Mouse (Mus musculus): ENCODE measurements at regions not wholly inside any gene's neighbourhood (a gene's known extent, or its start where the extent isn't known, plus 50 kb on each side); places are given as distances from the start of the nearest gene placed in this dataset.

DNA sequence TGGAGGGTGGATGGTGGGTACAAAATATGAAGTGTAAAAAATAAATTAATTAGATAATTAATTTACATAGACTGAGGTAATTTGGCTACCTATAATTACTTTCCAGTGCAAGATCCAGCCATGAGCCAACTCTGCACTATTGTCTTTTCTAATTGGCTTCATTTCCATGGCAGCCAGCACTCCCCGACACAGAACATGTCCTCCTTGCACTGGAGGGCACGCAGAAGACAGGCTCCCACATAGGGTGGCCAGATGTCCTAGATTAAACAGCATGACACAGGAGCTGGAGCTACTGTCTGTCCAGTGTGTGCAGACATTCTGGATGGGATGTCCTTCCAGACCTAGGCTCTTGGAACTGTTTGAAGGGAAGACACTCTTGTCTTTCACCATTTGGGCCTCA lies 278.0 kb downstream of the Inhba start:
- DNase-seq (ENCODE audit: low spot score) (no peak), ATAC-seq (replicated peaks; ENCODE audit: low FRiP score) (no peak)
- H3K27ac ChIP-seq (ENCODE audit: low read depth, low read length): no peak overlapping the region
- H3K4me3 ChIP-seq (ENCODE audit: low read depth, low read length): no peak overlapping the region
- H3K27me3 ChIP-seq (replicated peaks; ENCODE audit: control insufficient read depth, insufficient read depth, low read length): no peaks in the 10 kb centered on the region
- WGBS: 77% methylated on average over 2 of the region's 2 CpGs
- H3K36me3 ChIP-seq (ENCODE audit: control insufficient read depth, insufficient read depth, low read length): no peaks in the 10 kb centered on the region
- H3K4me1 ChIP-seq (replicated peaks; ENCODE audit: control insufficient read depth, insufficient read depth, low read length): no peaks in the 10 kb centered on the region
- H3K9me3 ChIP-seq (ENCODE audit: control insufficient read depth, low read length): no peaks in the 10 kb centered on the region
- H3K9ac ChIP-seq (ENCODE audit: low read depth, low read length): no peak overlapping the region
- H3K4me2 ChIP-seq: no peak overlapping the region

DNA sequence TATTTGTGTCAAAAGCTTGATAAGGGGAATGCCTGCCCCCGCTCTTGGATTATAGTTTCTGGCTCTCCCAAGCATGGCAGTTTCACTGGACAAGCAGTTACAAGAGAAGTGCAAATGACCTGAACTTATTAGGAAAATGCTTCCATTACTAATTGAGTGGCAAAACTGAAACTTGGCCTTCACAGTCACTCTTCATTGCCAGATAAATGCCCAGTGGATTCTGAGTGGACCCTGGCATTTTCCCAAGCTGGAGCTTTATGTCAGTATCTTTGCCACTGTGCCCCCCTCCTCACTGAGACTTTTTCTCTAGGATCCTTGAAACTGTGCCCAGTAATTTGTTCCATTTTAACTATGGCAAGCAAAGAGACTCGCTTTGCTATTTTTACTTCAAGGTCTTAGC lies 279.1 kb downstream of the Inhba start:
- Histone ChIP-seq H3K4me1 (replicated peaks; ENCODE audit: control insufficient read depth, insufficient read depth, low read length) (no peaks in the 10 kb centered on the region), H3K36me3 (ENCODE audit: control insufficient read depth, insufficient read depth, low read length) (no peaks in the 10 kb centered on the region), H3K27me3 (replicated peaks; ENCODE audit: control insufficient read depth, insufficient read depth, low read length) (no peaks in the 10 kb centered on the region), H3K4me2 (no peak overlapping the region), H3K4me3 (ENCODE audit: low read depth, low read length) (no peak overlapping the region), H3K27ac (ENCODE audit: low read depth, low read length) (no peak overlapping the region), H3K9ac (ENCODE audit: low read depth, low read length) (no peak overlapping the region), H3K9me3 (ENCODE audit: control insufficient read depth, low read length) (no peaks in the 10 kb centered on the region)
- no peak for ATAC-seq (replicated peaks; ENCODE audit: low FRiP score)
- no peak for DNase-seq (ENCODE audit: low spot score)
- WGBS: 73% methylated on average over 2 of the region's 2 CpGs

DNA sequence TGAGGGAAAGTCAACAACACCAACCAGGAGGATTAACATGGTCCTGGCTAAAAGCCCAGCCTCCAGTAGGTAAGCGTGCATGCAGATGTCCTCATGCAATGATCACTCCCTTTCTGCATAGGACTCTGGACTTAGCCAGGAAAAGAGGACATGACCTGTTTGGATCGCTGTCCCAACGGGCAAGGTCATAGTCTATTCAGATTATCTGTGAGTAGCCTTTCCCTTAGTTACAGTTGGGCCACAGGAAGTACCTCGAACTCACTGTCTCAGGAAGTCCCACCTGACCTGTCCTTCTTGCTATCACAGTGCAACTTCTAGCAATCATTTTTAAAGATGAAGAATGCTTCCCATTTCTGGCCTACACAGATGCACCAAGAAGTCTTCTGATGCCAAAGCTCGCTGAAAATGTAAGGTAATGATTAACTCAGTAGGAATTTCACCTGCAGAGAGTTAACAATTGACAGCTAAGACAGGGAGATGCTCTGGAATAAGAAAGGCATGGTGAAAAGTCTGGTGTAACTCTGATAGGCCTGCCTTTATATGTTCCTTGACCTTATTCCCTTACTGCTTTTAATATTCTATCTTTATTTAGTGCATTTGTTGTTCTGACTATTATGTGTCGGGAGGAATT lies 280.1 kb downstream of the Inhba start:
- Histone ChIP-seq H3K27ac (ENCODE audit: low read depth, low read length) (no peak overlapping the region; the same call in 1 of the 2 replicates), H3K4me3 (ENCODE audit: low read depth, low read length) (no peak overlapping the region), H3K4me1 (replicated peaks; ENCODE audit: control insufficient read depth, insufficient read depth, low read length) (no peaks in the 10 kb centered on the region), H3K9ac (ENCODE audit: low read depth, low read length) (no peak overlapping the region), H3K4me2 (no peak overlapping the region), H3K27me3 (replicated peaks; ENCODE audit: control insufficient read depth, insufficient read depth, low read length) (no peaks in the 10 kb centered on the region), H3K9me3 (ENCODE audit: control insufficient read depth, low read length) (no peaks in the 10 kb centered on the region), H3K36me3 (ENCODE audit: control insufficient read depth, insufficient read depth, low read length) (no peaks in the 10 kb centered on the region)
- ATAC-seq (replicated peaks; ENCODE audit: low FRiP score) (peak; percentile 53), DNase-seq (ENCODE audit: low spot score) (no peak)
- 67% methylated on average over 6 of the region's 6 CpGs for WGBS

DNA sequence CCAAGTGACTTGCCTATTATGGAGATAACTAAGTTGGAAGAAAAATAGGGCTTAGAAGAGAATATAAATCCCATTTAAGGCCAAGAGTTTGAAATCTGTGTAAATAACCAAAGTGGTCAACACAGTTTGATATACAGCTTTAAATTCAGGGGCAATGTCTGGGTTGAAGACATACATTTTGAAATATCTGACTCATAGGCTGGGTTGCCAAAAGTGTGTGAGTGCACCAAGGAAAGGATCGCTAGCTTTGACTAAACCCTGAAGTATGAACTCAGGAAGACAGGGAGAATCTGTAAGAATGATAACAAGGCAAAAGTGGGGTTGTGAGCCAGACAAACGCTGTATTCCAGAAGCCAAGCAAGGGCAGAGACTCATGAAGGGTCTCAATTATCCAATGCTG lies 288.1 kb downstream of the Inhba start:
- no peak overlapping the region for H3K4me3 ChIP-seq (ENCODE audit: low read depth, low read length)
- H3K9me3 ChIP-seq (ENCODE audit: control insufficient read depth, low read length): no peaks in the 10 kb centered on the region
- WGBS: 55% methylated on average over 2 of the region's 2 CpGs
- no peak overlapping the region for H3K4me2 ChIP-seq
- no peak for ATAC-seq (replicated peaks; ENCODE audit: low FRiP score)
- no peak for DNase-seq (ENCODE audit: low spot score)
- no peaks in the 10 kb centered on the region for H3K36me3 ChIP-seq (ENCODE audit: control insufficient read depth, insufficient read depth, low read length)
- H3K27ac ChIP-seq (ENCODE audit: low read depth, low read length): no peak overlapping the region
- H3K27me3 ChIP-seq (replicated peaks; ENCODE audit: control insufficient read depth, insufficient read depth, low read length): no peaks in the 10 kb centered on the region
- no peaks in the 10 kb centered on the region for H3K4me1 ChIP-seq (replicated peaks; ENCODE audit: control insufficient read depth, insufficient read depth, low read length)
- no peak overlapping the region for H3K9ac ChIP-seq (ENCODE audit: low read depth, low read length)

DNA sequence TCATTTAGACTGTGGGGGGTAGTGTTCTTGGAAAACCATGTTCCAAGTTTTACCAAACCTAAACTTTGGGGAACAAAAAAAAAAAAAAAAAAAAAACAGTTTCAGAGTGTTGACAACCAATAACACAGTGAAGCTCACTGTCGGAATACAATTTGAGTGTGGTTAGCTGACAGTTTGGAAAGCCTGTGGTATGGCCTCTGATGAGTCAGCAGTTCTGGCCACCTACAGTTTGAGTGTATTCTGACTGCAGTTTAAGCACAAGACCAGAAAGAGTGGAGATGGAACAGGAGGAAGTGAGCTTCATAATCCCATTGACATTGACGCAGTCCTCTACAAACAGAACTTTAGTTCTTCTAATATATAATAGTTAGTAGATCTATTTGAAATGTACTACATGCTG lies 303.0 kb downstream of the Inhba start:
- Histone ChIP-seq H3K36me3 (ENCODE audit: control insufficient read depth, insufficient read depth, low read length) (no peaks in the 10 kb centered on the region), H3K4me3 (ENCODE audit: low read depth, low read length) (no peak overlapping the region), H3K27ac (ENCODE audit: low read depth, low read length) (no peak overlapping the region), H3K4me2 (no peak overlapping the region), H3K9ac (ENCODE audit: low read depth, low read length) (no peak overlapping the region), H3K4me1 (replicated peaks; ENCODE audit: control insufficient read depth, insufficient read depth, low read length) (no peaks in the 10 kb centered on the region), H3K27me3 (replicated peaks; ENCODE audit: control insufficient read depth, insufficient read depth, low read length) (no peaks in the 10 kb centered on the region), H3K9me3 (ENCODE audit: control insufficient read depth, low read length) (no peaks in the 10 kb centered on the region)
- DNase-seq (ENCODE audit: low spot score) (no peak), ATAC-seq (replicated peaks; ENCODE audit: low FRiP score) (no peak)
- WGBS: 60% methylated on average over 2 of the region's 2 CpGs

DNA sequence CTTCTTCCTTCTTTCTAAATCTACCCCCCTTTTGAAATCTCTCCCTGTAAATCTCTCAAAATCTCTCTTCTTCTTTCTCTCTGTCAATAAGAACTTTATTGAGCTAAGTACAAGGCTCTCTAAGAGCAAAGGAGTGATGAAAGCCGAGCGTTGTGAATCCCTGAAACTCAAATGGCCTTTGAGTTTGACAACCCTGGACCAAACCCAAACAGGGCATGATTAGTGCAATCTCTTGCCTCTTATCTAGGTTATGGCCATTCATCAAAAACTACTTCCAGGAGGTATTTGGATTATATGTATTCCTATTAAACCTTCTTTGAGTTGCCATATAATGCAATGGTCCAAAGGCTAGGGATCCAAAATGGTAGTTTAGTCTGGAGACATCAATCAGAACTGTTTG lies 304.0 kb downstream of the Inhba start:
- 76% methylated on average over 2 of the region's 2 CpGs for WGBS
- no peaks in the 10 kb centered on the region for H3K36me3 ChIP-seq (ENCODE audit: control insufficient read depth, insufficient read depth, low read length)
- no peak overlapping the region for H3K9ac ChIP-seq (ENCODE audit: low read depth, low read length)
- no peak overlapping the region for H3K4me3 ChIP-seq (ENCODE audit: low read depth, low read length)
- H3K27me3 ChIP-seq (replicated peaks; ENCODE audit: control insufficient read depth, insufficient read depth, low read length): no peaks in the 10 kb centered on the region
- DNase-seq (ENCODE audit: low spot score) (no peak), ATAC-seq (replicated peaks; ENCODE audit: low FRiP score) (no peak)
- no peak overlapping the region for H3K4me2 ChIP-seq
- no peaks in the 10 kb centered on the region for H3K4me1 ChIP-seq (replicated peaks; ENCODE audit: control insufficient read depth, insufficient read depth, low read length)
- no peak overlapping the region for H3K27ac ChIP-seq (ENCODE audit: low read depth, low read length)
- H3K9me3 ChIP-seq (ENCODE audit: control insufficient read depth, low read length): no peaks in the 10 kb centered on the region

DNA sequence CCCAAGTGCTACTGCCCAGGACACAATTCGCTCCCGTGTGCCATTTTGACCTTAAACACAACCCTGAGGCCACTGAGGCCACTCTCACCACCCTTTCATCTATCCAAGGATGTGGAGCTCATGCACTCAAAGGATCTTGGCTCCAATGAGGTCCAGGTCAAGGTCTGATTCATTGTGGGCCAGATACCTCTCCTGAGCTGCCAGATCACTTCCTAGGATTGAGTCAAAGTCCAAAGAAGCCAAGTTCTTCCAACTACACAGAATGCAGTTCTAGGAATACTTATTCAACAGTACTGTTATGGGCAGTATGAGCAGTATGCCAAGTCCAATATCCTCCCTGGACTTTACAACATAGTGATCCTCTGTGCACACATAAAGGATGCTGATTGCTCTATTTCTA lies 304.9 kb downstream of the Inhba start:
- Histone ChIP-seq H3K9ac (ENCODE audit: low read depth, low read length) (no peak overlapping the region), H3K4me1 (replicated peaks; ENCODE audit: control insufficient read depth, insufficient read depth, low read length) (no peaks in the 10 kb centered on the region), H3K4me2 (no peak overlapping the region), H3K27ac (ENCODE audit: low read depth, low read length) (no peak overlapping the region), H3K36me3 (ENCODE audit: control insufficient read depth, insufficient read depth, low read length) (no peaks in the 10 kb centered on the region), H3K27me3 (replicated peaks; ENCODE audit: control insufficient read depth, insufficient read depth, low read length) (no peaks in the 10 kb centered on the region), H3K4me3 (ENCODE audit: low read depth, low read length) (no peak overlapping the region), H3K9me3 (ENCODE audit: control insufficient read depth, low read length) (no peaks in the 10 kb centered on the region)
- DNase-seq (ENCODE audit: low spot score) (no peak), ATAC-seq (replicated peaks; ENCODE audit: low FRiP score) (no peak)
- WGBS: 94% methylated on average over 2 of the region's 2 CpGs

DNA sequence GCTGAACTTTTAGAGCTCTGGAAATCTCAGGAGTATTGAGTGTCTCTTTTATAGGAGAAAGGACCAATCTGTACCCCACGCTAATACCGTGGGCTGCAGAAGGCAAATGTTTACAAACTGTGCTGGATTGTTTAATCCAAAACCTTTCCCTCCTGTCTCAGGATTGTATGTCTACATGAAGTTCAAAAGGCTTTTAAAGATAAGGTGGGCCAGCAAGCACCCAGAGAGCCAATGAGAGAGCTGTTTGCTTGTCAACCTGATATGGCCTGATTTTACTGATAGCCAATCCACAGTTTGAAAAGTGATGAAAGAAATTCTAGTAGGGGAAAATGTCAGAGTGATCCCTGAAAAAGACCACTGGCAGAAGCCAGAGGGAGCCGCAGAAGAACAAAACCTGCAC lies 305.8 kb downstream of the Inhba start:
- H3K27ac ChIP-seq (ENCODE audit: low read depth, low read length): no peak overlapping the region
- DNase-seq (ENCODE audit: low spot score) (no peak), ATAC-seq (replicated peaks; ENCODE audit: low FRiP score) (no peak)
- no peaks in the 10 kb centered on the region for H3K36me3 ChIP-seq (ENCODE audit: control insufficient read depth, insufficient read depth, low read length)
- 51% methylated on average over 3 of the region's 3 CpGs for WGBS
- H3K9ac ChIP-seq (ENCODE audit: low read depth, low read length): no peak overlapping the region
- H3K9me3 ChIP-seq (ENCODE audit: control insufficient read depth, low read length): no peaks in the 10 kb centered on the region
- no peak overlapping the region for H3K4me2 ChIP-seq
- H3K27me3 ChIP-seq (replicated peaks; ENCODE audit: control insufficient read depth, insufficient read depth, low read length): no peaks in the 10 kb centered on the region
- H3K4me3 ChIP-seq (ENCODE audit: low read depth, low read length): no peak overlapping the region
- no peaks in the 10 kb centered on the region for H3K4me1 ChIP-seq (replicated peaks; ENCODE audit: control insufficient read depth, insufficient read depth, low read length)

DNA sequence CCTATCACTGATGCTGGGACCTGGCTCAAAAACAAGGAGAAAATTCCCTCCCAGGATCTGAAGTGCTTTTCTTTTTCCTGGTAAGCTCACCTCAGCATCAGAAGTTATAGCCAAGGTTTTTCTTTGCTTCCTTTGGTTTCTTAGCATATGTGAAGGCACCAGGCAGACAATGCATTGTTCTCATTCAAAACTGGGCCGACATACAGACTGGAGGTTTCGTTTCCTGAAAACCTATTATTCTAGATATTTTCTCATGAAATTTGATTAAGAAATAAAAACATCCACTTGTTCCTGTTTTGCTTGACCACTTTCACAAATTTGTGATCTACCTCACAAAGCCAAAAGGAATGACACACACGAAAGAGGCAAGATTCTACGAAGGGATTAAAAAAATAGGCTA lies 308.7 kb downstream of the Inhba start:
- Histone ChIP-seq H3K4me1 (replicated peaks; ENCODE audit: control insufficient read depth, insufficient read depth, low read length) (no peaks in the 10 kb centered on the region), H3K4me3 (ENCODE audit: low read depth, low read length) (no peak overlapping the region), H3K36me3 (ENCODE audit: control insufficient read depth, insufficient read depth, low read length) (no peaks in the 10 kb centered on the region), H3K9me3 (ENCODE audit: control insufficient read depth, low read length) (no peaks in the 10 kb centered on the region), H3K27me3 (replicated peaks; ENCODE audit: control insufficient read depth, insufficient read depth, low read length) (no peaks in the 10 kb centered on the region), H3K4me2 (no peak overlapping the region), H3K27ac (ENCODE audit: low read depth, low read length) (no peak overlapping the region), H3K9ac (ENCODE audit: low read depth, low read length) (no peak overlapping the region)
- 84% methylated on average over 4 of the region's 4 CpGs for WGBS
- ATAC-seq (replicated peaks; ENCODE audit: low FRiP score) (no peak), DNase-seq (ENCODE audit: low spot score) (no peak)
